Mouse (Mus musculus) retina, adult 2 months (tissue): ENCODE data around the gene Atp7b.
A peak's percentile ranks its signal among the peaks of the same experiment; 100 is the strongest.

ENCODE experiments used
- DNase-seq: peaks from one replicate; pipeline ENCODE4 v3.0.0-alpha.2; 2012; ENCODE audit warnings: low read depth, low spot score

The Atp7b gene

DNA sequence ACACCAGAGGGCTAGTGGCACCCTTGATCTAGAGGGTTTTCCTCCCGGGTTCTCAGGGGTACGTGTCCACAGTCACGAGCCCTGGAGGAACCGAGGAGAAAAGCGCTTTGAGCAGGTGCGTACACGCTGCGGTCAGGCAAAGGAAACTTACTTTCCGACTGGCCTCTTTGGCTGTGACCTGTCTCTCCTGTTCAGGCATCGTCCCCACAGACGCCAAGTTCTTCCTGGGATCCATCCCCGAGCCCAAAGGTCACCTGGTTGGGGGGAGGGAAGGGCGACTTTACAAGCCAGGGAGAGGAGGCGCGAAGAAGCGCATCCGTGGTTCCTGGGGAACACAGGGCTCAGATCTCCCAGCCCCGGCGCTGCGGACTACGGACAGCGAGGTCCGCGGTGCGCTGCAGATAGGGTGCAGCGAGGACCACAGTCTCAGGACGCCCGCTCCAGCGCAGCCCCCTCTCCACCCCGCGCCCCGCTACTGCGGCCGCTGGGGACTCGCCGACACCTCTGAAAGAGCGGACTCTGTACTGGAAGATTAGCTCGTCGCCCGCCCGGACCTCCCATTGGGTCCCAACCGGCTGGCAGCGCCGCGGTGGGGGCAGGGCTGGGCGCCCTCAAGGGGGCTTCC, at the start of gene Atp7b:
Gene Atp7b (minus strand): TSS at position 485 of the 625 bp plus-strand sequence.
- peak; percentile 23 for DNase-seq

DNA sequence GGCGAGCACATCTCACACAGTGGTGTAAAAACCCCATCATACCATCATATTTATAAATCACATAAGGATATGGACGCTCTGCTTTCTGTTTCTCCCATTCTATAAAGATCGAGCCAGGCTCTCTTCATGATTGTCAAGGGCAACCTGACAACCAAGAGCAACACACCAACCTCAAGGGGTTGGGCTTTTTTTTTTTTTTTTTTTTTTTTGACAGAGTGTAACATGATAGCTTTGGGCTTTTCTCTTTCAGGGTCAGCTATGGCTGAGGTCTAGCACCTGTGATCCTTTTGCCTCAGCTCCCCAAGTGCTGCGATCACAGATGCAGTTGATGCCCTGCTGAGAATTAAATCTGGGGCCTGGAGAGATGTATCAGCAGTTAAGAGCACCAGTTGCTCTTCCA, 46.9 kb upstream of the Atp7b start:
- no peak for DNase-seq

DNA sequence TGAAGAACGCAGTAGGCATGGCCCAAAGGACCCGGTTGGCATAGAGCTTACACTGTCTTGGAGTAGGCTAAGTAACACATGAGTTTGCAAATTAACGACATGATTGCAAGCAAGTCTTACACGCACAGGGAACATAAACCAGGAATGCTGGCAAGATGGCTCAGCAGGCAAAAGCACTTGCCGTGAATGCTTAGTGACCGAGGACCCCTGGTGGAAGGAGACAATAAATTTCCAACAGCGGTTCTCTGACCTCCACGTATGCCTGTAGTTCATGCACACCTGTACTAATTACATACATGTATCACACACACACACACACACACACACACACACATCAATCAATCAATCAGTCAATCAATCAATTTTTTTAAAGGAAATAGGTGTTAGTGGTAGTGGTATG, 31.5 kb upstream of the Atp7b start:
- no peak for DNase-seq

DNA sequence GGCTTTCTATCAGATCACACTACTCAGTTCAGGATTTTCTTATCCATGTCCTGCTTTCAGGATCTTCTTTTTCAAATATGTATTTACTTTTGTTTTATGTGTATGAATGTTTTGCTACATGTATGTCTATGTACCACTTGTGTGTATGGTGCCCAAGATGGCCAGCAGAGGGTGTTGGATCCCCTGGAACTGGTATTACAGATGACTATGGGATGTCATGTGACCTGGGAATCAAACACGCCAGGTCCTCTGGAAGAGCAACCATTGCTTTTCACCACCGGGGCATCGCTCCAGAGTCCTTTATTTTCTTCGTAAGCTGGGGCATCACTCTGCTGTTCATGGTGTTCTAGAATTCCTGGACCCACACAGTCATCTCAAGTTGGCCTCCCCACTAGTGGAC, 29.1 kb upstream of the Atp7b start:
- no peak for DNase-seq

DNA sequence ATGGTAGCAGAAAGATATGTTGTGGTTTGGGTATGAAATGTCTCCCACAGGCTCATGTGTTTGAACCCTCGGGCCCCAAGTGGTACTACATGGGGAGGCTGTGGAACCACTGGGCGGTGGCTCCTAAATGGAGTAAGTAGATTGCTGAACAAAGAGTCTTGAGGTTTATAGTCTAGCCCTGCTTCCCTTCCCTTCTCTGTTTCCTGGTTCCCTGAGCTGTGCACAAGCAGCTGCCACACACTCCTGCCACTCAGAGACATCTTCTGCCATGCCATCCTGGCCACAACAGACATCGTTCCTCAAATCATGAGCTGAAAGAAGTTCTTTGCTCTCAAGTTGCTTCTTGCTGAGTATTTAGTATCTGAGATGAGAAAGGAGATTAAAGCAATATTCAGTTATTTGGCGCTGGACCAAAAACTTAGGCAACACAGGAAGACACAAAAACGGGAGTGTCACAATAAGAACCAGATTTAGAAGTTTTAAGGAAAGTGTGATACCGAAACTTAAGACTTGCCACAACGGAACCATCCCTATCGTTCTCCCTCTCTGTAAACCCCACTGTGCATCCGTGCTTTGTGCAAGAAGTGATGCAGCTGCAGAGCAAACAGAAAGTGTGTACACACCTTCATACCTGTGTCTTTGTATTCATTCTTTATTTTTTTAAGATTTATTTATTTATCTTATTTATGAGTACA, 19.4 kb upstream of the Atp7b start:
- DNase-seq: no peak

DNA sequence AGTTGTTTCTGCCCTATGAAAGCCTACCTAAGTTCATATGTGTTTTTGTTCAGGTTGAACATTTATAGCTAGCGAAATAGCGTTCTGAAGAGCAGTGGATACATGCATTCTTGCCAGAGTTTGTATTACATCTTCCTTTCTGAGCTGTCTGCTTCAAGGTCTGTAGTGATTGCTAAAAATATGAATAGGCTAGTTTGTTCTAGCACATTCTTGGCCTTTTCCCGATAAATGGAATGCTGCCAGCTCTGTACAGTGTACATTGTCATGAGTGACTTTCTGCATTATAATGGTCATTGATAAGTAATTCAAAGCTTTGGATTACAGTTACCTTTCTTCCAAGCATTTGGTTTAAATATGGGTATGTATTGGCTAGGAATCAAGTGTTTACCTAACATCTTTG, 1.0 kb upstream of the Atp7b start:
- no peak for DNase-seq

DNA sequence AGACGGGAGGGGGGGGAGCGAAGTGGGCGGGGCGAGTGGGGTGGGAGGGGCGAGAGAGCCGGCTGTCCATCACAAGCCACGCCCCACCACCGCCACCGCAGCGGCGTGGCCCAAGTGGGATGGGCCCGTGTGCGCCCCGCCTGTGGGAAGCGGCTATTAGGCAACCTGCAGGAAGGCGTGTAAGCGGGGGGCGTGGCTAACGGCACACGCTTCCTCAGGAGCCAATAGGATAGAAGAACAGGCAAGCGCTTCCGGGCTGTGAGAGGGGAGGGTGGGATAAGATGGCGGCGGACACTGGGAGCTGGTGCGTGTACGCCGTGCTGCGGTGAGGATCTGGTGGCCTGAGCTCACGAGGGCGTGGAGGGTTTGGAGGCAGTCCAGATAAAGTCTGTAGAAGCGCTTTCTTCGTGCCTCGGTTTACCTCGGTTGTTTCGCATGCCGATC, 363 bp upstream of the Atp7b start, which contains the start of gene Alg11:
Gene Alg11 (plus strand): TSS at position 276 of the 444 bp plus-strand sequence.
- peak; percentile 94 for DNase-seq

DNA sequence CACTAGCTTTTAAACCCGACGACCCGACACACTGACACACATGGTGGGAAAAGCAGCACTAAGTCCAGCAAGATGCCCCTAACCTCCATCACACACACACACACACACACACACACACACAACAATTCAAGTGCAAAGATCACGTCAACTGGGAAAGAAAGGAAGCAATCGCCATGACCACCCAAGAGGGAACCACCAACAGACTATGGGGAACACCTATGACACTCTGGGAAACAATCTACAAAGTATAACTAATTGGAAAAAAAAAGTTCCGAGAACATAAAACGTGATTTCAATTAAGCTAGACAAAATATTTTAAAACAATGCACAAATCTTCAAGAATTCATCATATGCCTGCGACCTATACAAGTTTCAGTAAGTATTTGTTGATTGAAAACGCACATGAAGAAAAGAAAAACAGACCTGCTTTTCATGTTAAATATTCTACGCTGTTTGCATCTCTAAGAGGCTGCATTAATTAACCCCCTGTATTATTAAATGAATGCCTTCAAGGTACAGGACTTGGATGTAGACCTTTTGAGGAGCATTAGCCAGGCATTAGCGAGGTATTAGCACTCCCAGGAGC, 859 bp downstream of the Atp7b start:
- DNase-seq: no peak

DNA sequence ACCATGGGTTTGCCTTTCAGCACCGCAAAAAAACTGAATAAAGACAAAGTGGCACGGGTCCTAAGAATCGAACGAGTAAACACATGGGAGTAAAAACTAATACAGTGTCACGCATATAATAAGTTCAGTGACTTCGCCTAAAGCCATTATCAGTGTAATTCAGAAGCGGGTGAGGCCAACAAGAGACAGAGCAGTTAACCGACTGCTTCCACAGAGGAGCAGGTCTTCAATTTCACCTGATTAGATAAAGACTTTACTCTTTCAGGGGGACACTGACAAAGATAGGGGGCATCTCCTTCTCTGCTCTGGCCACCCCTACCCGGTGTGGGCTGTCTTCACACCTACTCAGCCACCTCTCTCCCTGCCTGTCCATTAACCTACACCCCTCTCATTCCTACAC, 1.7 kb downstream of the Atp7b start:
- DNase-seq: no peak

DNA sequence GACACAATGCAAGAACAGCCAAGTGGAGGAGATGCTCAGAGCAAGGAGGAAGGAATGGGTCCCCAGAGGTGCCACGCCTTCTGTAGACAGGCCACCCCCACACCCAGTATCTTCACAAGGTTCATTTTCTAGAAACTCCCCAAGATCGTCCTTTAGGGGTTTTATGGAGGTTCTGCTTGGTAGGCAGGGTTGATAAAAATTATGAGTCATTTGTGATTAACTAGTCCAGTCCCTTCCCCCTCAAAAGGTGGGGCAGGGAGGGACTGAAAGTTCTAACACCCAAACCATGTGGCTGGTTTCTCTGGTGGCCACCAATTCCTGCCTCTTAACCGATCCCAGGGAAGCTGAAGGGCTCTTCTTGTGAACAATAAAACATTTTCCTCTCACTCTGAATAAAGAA, 3.3 kb downstream of the Atp7b start:
- no peak for DNase-seq

DNA sequence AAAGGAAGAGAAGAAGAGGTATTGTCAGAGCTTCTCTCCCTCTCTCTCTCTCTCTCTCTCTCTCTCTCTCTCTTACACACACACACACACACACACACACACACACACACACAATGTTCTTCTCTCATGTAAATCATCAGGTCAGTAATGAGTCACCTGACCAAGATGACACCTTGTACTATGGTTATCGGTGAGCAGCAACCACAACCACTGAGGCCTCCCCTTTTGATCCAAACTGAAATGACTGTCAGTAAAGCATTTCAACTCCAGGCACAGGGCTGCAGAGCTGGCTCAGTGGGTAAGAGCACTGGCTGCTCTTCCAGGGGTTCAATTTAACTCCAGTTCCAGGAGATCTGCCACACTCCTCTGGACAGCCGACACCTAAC, 4.6 kb downstream of the Atp7b start:
- no peak for DNase-seq

DNA sequence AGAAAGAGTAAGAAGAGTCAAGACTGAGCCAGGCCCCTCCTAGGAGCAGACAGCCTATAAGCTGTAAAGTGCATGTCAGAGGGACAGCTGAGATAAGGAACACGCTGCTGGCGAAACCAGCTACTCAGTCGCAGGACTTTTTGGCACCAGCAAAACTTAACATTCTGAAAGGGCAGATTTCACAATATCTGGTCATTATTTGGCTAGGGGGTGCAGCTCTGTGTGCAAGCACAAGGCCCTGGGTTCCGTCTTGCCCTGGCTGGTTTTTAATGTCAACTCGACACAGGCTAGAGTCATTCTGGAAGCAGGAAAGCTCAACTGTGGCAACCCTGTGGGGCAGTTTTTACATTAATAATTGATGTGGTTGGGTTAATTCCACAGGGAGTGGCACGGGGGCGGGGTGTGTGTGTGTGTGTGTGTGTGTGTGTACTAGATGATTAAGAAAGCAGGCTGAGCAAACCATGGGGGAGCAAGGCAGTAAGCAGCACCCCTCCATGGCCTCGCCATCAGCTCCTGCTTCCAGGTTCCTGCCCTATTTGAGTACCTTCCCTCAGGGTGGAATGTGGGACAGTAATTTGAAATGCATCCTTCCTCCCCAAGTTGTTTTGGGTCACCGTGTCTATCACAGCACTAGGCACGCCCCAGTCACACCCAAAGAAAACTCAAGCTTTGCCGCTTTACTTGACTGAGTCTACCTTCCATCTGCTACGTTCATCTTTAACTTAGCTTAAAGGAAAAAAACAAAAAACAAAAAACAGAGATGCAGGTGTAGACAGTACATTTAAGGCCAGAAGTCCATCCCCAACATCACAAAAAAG, 5.2 kb downstream of the Atp7b start:
- DNase-seq: no peak

DNA sequence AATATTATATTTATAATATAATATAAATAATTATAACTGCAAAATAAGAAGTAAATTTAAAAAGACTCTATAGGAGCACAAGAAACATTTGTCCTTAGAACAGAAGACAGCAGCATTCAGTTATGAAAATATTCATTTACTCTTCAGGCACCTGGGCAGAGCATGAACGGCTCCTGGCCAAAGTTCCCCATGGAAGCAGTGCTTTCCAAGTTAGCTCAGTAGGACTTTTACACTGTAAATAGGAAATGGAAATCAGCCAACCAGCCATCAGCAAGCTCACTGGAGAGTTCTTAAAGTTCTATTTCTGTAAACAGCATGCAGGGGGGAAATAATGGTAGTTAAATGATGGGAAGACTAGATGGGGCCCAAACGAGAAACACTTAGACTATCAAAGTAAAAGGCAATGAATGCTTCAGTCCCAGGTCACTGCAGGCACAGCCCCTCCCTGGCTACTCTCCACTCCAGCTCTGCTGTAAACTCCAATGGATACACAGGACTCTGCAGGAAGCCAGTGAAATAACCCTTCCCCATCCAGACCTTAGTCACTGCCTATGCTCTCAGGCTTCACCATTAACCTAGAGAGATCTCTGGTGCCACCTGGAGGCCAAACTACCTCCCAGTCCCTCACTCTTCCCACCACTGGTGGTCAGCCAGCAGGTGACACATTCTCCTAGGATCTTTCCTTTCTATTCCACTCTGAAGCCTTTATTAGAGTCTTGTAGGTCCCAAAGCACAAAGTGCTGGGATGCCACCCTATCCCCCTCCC, 12.2 kb downstream of the Atp7b start:
- peak; percentile 34 for DNase-seq

DNA sequence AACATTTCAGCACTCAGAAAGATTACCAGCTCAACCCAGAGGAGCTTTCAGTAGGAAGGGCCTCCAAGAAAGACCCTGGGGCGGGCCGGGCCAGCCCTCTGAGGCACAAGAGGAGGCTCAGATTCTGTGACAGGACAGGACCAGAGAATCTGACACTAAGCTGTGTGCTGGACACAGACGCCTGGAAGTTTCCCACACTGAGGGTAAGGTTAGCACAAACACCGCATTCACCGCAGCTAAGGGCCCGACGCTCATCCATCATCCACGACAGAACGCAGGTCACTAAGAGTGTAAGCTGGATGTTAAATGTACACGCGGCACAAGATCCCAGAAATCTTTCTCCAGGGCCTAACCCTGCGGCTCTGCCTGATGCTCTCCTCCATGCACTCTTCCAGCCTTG, 16.4 kb downstream of the Atp7b start:
- DNase-seq: no peak

DNA sequence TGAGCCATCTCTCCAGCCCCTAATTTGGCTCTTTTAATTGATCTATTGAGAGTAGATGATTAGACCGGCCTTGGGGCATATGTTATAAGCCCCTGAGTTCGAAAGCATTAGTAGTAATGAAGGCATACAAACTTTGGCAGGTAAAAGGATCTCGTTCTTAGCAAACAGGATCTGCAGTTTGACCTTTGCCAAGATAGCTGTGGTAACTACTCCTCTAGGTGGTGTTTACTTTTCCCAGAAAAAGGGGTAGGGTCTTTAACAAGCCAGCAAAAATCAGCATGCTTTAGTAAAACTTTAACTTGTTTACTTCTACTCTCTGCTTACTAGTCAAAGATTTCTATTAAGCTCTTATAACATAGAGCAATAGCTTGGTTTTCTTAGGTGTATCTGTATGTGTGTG, 17.6 kb downstream of the Atp7b start:
- DNase-seq: no peak

DNA sequence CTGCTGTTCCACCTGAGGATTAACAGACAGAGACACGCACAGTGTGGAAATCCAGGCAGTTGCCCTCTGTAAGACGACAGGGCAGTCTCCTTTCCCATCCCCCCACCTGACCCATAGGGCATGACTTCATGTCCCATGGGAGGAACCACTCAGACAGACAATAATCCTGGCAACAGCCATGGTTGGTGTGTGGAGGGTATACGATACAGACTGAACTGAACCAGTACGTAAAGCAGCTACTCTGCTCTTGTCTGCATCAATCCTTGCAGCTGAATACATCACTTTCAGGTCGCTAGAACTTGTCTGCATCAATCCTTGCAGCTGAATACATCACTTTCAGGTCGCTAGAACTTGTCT, 20.0 kb downstream of the Atp7b start:
- no peak for DNase-seq

DNA sequence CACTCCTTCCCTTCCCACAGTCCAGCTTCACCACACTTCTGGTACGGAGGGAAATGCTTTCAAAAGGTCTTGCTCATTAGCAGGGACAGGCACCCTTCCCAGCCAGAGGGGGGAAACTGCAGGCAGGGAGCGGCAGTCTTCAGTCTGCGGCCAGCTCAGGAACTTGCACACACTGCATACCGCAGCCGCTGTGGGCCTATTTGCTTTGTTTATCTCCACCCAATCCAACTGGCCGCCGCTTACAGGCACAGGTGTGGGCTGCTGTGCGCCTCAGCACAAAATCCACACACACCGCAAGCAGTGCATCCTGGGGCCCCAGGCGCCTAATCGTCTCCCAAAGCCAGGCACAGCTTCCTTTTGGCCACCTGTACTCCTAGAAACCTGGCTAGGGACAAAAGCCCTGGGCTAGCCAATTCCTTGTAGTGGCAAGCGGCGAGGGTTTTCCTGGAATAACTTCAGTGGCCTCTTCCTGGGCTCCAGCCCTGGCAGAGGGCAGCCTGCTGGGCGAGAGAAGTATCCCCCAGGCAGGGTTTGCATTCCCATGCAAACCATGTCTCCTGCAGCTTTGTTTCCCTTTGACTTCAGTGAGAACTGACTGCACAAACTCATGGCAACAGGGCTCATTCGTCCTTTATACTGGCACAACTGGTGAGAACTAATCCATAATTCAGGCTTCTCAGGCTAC, 20.5 kb downstream of the Atp7b start:
- DNase-seq: no peak

DNA sequence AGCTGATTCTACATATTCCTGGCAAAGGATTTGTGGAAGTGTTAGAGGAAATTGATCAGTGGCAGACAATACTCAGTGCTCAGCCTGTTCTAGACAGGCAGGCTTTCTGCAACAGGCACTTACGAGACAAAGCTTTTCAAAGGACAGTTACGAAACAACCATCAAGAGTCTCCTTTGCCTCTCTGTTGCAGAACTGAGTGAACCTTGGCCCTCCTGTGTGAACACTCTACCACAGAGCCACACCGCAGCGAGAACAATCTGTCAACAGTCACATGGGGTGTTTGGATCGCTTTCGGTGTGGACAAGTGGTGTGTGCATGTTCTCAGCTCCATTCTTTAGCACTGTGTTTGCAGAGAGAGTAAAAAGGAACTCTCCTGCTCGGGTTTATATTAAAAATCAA, 23.1 kb downstream of the Atp7b start:
- no peak for DNase-seq

DNA sequence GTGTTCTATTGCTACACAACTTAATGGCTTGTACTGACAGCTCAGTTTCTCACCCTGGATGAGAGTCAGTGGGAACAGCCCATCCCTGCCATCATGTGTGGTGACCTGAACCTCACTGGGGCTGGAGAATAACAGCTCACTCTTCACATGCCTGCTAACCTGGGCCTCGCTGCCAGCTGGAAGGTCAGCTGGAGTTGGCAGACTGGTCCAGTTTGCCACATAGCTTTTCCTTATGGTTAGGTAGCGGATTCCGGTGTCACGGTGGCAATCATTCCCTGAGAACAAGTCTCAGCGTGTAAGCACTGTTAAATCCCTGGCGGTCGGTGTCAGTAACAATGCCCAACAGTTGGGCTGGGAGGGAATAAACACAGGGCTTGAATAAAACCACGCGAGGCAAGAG, 24.0 kb downstream of the Atp7b start:
- no peak for DNase-seq

DNA sequence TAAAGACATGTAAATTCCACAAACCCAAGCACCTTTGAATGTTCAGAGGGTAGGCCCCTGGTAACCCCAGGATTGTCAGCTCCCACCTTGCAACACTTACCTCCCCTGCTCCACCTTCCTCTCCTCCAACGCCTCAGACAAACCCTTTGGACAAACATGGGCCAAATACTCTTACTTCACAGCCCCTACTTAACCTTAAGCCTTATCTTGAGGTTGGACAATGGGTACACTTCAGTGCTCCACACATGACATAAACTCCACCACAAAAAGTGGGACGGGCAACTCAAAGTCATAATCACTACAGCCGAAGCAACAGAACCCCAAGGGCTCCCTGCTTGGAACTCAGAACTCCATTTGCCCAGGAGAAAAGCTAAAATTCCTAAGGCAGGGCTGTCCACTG, 29.1 kb downstream of the Atp7b start:
- no peak for DNase-seq

DNA sequence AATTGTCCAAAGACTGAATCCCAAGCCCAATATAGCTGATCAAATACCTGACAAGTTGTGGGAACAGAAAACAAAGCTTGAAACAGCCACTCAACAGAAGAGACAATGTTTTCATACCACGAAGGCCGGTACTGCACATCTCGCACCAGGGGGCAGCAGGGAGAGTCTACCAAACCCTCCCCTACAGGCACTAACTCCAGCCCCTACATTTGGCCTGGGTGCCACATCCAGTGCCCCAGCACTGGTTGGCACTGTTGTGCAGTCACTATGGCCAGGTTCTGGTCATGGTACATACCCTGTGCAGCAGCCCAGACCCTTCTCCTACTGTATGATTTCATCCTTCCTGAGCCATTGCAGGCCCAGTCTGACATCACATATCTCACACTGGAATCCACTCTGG, 31.1 kb downstream of the Atp7b start:
- DNase-seq: no peak
